Mouse (Mus musculus) G1E (cell line): ENCODE measurements around the gene Sp6.

Experiments
- CTCF ChIP-seq: IDR thresholded peaks from 2 replicates; pipeline ENCODE4 v1.5.1; 2012; ENCODE audit warnings: low read depth, low read length, inconsistent platforms, mixed read lengths
- GATA1 ChIP-seq: IDR thresholded peaks from 2 replicates; pipeline ENCODE4 v1.6.1; 2012; ENCODE audit warnings: borderline replicate concordance, low read length, inconsistent platforms, mixed read lengths

GRCm38 (mm10) chr11:97032499-97032898 lies 19.3 kb downstream of the Sp6 start:
- no peak for TF ChIP-seq CTCF
- TF ChIP-seq GATA1, result no peak
